Mouse (Mus musculus) midbrain, embryonic 13.5 days (tissue): Measurements from ENCODE around the gene Ifnlr1. TPM values are rescaled to one million over a fixed set of nuclear protein-coding genes. Genes with fewer than 3 reads are reported as not detected.
"Not testable (repeated sequence)": the region's sequence is repeated elsewhere in the genome, so short reads cannot be mapped to it uniquely, and the experiment has no call there.

Experiments
- ATAC-seq: fragments of 200-750 bp; cut with Nextera tagmentation; 2 replicates; pipeline ENCODE4 v1.8.0; 2017; ENCODE audit warnings: mild to moderate bottlenecking, moderate TSS enrichment, moderate library complexity
- H3K27ac ChIP-seq: fragments of 300-500 bp; sonication (generic); 2 replicates; pipeline ENCODE4 v1.5.1; 2015; ENCODE audit warnings: inconsistent platforms, mild to moderate bottlenecking, moderate library complexity
- H3K27me3 ChIP-seq: fragments of 300-500 bp; sonication (generic); 2 replicates; pipeline ENCODE4 v1.6.1; 2015; ENCODE audit warnings: mild to moderate bottlenecking, inconsistent platforms
- H3K36me3 ChIP-seq: fragments of 300-500 bp; sonication (generic); 2 replicates; pipeline ENCODE4 v1.6.1; 2015; ENCODE audit warnings: mild to moderate bottlenecking, inconsistent platforms
- H3K4me1 ChIP-seq: fragments of 300-500 bp; sonication (generic); replicated peaks from 2 replicates; pipeline ENCODE4 v1.6.1; 2015; ENCODE audit warnings: inconsistent platforms
- H3K4me2 ChIP-seq: fragments of 300-500 bp; sonication (generic); replicated peaks from 2 replicates; pipeline ENCODE4 v1.6.1; 2015; ENCODE audit warnings: moderate library complexity, mild to moderate bottlenecking, inconsistent platforms
- H3K4me3 ChIP-seq: fragments of 300-500 bp; sonication (generic); replicated peaks from 2 replicates; pipeline ENCODE4 v1.5.1; 2015; ENCODE audit warnings: mild to moderate bottlenecking, inconsistent platforms
- H3K9ac ChIP-seq: fragments of 300-500 bp; sonication (generic); replicated peaks from 2 replicates; pipeline ENCODE4 v1.6.1; 2015; ENCODE audit warnings: mild to moderate bottlenecking, inconsistent platforms
- H3K9me3 ChIP-seq: fragments of 300-500 bp; sonication (generic); 2 replicates; pipeline ENCODE4 v1.6.1; 2016; ENCODE audit warnings: mild to moderate bottlenecking, inconsistent platforms
- WGBS: fragments of 180-500 bp; shearing (Covaris S2); methylation state at CpG from one replicate; pipeline ENCODE4 v1.1.7; 2015; 5-methylcytosine and 5-hydroxymethylcytosine counted together
- polyA plus RNA-seq: library from polyadenylated mRNA; unstranded; fragments of >200 nt; fragmentation: Nextera tagmentation; extraction: Ambion mirVana; gene quantifications from 2 replicates; pipeline ENCODE4 v1.2.1, GENCODE M21; 2015

Ifnlr1 gene
- 0.10 and 0.16 TPM in 2 replicates for polyA plus RNA-seq

GRCm38 (mm10) chr4:135685906-135686567, at the start of gene Ifnlr1:
Gene Ifnlr1 (plus strand): TSS chr4:135686287.
- H3K36me3 ChIP-seq = no peaks in the 10 kb centered on the region
- peak within 1 kb of the TSS; percentile 92 for H3K4me2 ChIP-seq
- ATAC-seq = no peak
- WGBS = 1% methylated on average over 40 of the region's 41 CpGs
- peaks cover 14% of the 10 kb centered on the region for H3K4me1 ChIP-seq
- no peaks in the 10 kb centered on the region for H3K9me3 ChIP-seq
- H3K4me3 ChIP-seq = peak within 1 kb of the TSS; percentile 49
- H3K27ac ChIP-seq = no peak within 1 kb of the TSS
- peaks cover 60% of the 10 kb centered on the region for H3K27me3 ChIP-seq
- peak within 1 kb of the TSS; percentile 69 for H3K9ac ChIP-seq

GRCm38 (mm10) chr4:135641302-135642079, 44.6 kb upstream of the Ifnlr1 start:
- 86% methylated on average over 8 of the region's 8 CpGs for WGBS

GRCm38 (mm10) chr4:135645022-135645637, 41.0 kb upstream of the Ifnlr1 start:
- ATAC-seq = no peak
- no peaks in the 10 kb centered on the region for H3K36me3 ChIP-seq
- H3K4me2 ChIP-seq = no peak overlapping the region
- 73% methylated on average over 12 of the region's 12 CpGs for WGBS
- no peak overlapping the region for H3K9ac ChIP-seq
- no peaks in the 10 kb centered on the region for H3K9me3 ChIP-seq
- H3K27ac ChIP-seq = no peak overlapping the region
- H3K4me3 ChIP-seq = no peak overlapping the region
- H3K4me1 ChIP-seq = no peaks in the 10 kb centered on the region
- no peaks in the 10 kb centered on the region for H3K27me3 ChIP-seq

More at GRCm38 (mm10) chr4:135641302-135642079, 44.6 kb upstream of the Ifnlr1 start:
- not testable (repeated sequence) for H3K9me3 ChIP-seq, H3K36me3 ChIP-seq, H3K9ac ChIP-seq, H3K4me3 ChIP-seq, H3K27ac ChIP-seq, ATAC-seq, H3K27me3 ChIP-seq, H3K4me2 ChIP-seq, H3K4me1 ChIP-seq

- no peak overlapping the region for H3K9ac ChIP-seq
- no peaks in the 10 kb centered on the region for H3K36me3 ChIP-seq
- no peak overlapping the region for H3K27ac ChIP-seq
- no peak overlapping the region for H3K4me3 ChIP-seq
- peaks cover 25% of the 10 kb centered on the region for H3K4me1 ChIP-seq
- no peak for ATAC-seq
- no peak overlapping the region for H3K4me2 ChIP-seq
- WGBS = 61% methylated on average over 11 of the region's 11 CpGs
- H3K9me3 ChIP-seq = no peaks in the 10 kb centered on the region
- no peaks in the 10 kb centered on the region for H3K27me3 ChIP-seq
Measured at GRCm38 (mm10) chr4:135652966-135653607, 33.0 kb upstream of the Ifnlr1 start.

GRCm38 (mm10) chr4:135653956-135654355, 32.1 kb upstream of the Ifnlr1 start:
- WGBS = 92% methylated on average over 7 of the region's 7 CpGs
- H3K27ac ChIP-seq = no peak overlapping the region
- peaks cover 25% of the 10 kb centered on the region for H3K4me1 ChIP-seq
- H3K27me3 ChIP-seq = no peaks in the 10 kb centered on the region
- H3K9ac ChIP-seq = no peak overlapping the region
- ATAC-seq = no peak
- H3K4me3 ChIP-seq = no peak overlapping the region
- no peaks in the 10 kb centered on the region for H3K9me3 ChIP-seq
- H3K4me2 ChIP-seq = no peak overlapping the region
- H3K36me3 ChIP-seq = no peaks in the 10 kb centered on the region

- H3K4me1 ChIP-seq = peaks cover 25% of the 10 kb centered on the region
- H3K4me2 ChIP-seq = no peak overlapping the region
- no peaks in the 10 kb centered on the region for H3K27me3 ChIP-seq
- peak; percentile 30; the same call in 1 of the 2 replicates for ATAC-seq
- H3K36me3 ChIP-seq = no peaks in the 10 kb centered on the region
- H3K9ac ChIP-seq = no peak overlapping the region
- H3K27ac ChIP-seq = no peak overlapping the region
- H3K9me3 ChIP-seq = no peaks in the 10 kb centered on the region
- no peak overlapping the region for H3K4me3 ChIP-seq
- 12% methylated on average over 7 of the region's 7 CpGs for WGBS
Measured at GRCm38 (mm10) chr4:135655499-135655898, 30.6 kb upstream of the Ifnlr1 start.

GRCm38 (mm10) chr4:135656094-135656589, 29.9 kb upstream of the Ifnlr1 start:
- Histone ChIP-seq H3K4me1 (peaks cover 25% of the 10 kb centered on the region), H3K9ac (no peak overlapping the region), H3K4me2 (peak overlapping the region; percentile 9; the same call in 1 of the 2 replicates), H3K9me3 (no peaks in the 10 kb centered on the region), H3K27me3 (no peaks in the 10 kb centered on the region), H3K27ac (no peak overlapping the region), H3K4me3 (no peak overlapping the region), H3K36me3 (no peaks in the 10 kb centered on the region)
- 31% methylated on average over 10 of the region's 10 CpGs for WGBS
- ATAC-seq = peak; percentile 66; the same call in 1 of the 2 replicates

GRCm38 (mm10) chr4:135658484-135658883, 27.6 kb upstream of the Ifnlr1 start:
- Histone ChIP-seq H3K27me3 (no peaks in the 10 kb centered on the region), H3K9ac (no peak overlapping the region), H3K4me2 (no peak overlapping the region), H3K9me3 (no peaks in the 10 kb centered on the region), H3K4me1 (peaks cover 17% of the 10 kb centered on the region), H3K4me3 (no peak overlapping the region), H3K36me3 (no peaks in the 10 kb centered on the region), H3K27ac (no peak overlapping the region)
- no peak for ATAC-seq
- WGBS = 83% methylated on average over 5 of the region's 5 CpGs

- H3K4me1 ChIP-seq = peaks cover 17% of the 10 kb centered on the region
- H3K27me3 ChIP-seq = no peaks in the 10 kb centered on the region
- H3K9me3 ChIP-seq = no peaks in the 10 kb centered on the region
- ATAC-seq = no peak
- WGBS = 90% methylated on average over 12 of the region's 12 CpGs
- no peaks in the 10 kb centered on the region for H3K36me3 ChIP-seq
- H3K4me3 ChIP-seq = no peak overlapping the region
- H3K4me2 ChIP-seq = no peak overlapping the region
- H3K9ac ChIP-seq = no peak overlapping the region
- no peak overlapping the region for H3K27ac ChIP-seq
Measured at GRCm38 (mm10) chr4:135658899-135659298, 27.2 kb upstream of the Ifnlr1 start.

- WGBS = 54% methylated on average over 6 of the region's 6 CpGs
- Histone ChIP-seq H3K27ac (no peak overlapping the region), H3K9ac (no peak overlapping the region)
Measured at GRCm38 (mm10) chr4:135661082-135661809, 24.8 kb upstream of the Ifnlr1 start.

GRCm38 (mm10) chr4:135661994-135662393, 24.1 kb upstream of the Ifnlr1 start:
- Histone ChIP-seq H3K4me3 (no peak overlapping the region), H3K27me3 (peaks cover 5% of the 10 kb centered on the region; the same call in 1 of the 2 replicates), H3K4me2 (no peak overlapping the region), H3K4me1 (no peaks in the 10 kb centered on the region), H3K9me3 (no peaks in the 10 kb centered on the region), H3K36me3 (no peaks in the 10 kb centered on the region), H3K27ac (no peak overlapping the region), H3K9ac (no peak overlapping the region)
- WGBS = 82% methylated on average over 6 of the region's 6 CpGs
- no peak for ATAC-seq

More at GRCm38 (mm10) chr4:135661082-135661809, 24.8 kb upstream of the Ifnlr1 start:
- Histone ChIP-seq H3K4me2 (no peak overlapping the region), H3K4me1 (peaks cover 4% of the 10 kb centered on the region), H3K4me3 (no peak overlapping the region), H3K36me3 (no peaks in the 10 kb centered on the region), H3K27me3 (no peaks in the 10 kb centered on the region), H3K9me3 (no peaks in the 10 kb centered on the region)
- ATAC-seq = no peak
